ENCODE assay signal across 27 mouse cellular contexts in genomic region chr5:132477533-132477932, GRCm38 (mm10).
"Had no signal": no experiment of that assay in that cellular context is flagged by ENCODE, and none has a peak within 500 bp of the region (broad histone marks: within the 10 kb centered on the region; RNA-seq: fewer than 3 reads in every experiment).

No protein-coding gene starts in this region.

- H3K4me2 ChIP-seq: heart, embryonic 11.5 days; heart, embryonic 13.5 days; heart, embryonic 15.5 days; hindbrain, embryonic 13.5 days; hindbrain, embryonic 15.5 days; kidney, embryonic 15.5 days; limb, embryonic 12.5 days; liver, embryonic 11.5 days; liver, embryonic 13.5 days; liver, embryonic 15.5 days had no signal

- DNase-seq: gastrocnemius, postnatal 14 days; gastrocnemius, postnatal 36 days; heart, adult 11 months; heart, adult 2 months; heart, postnatal 14 days; heart, postnatal 36 days; kidney, adult 11 months; kidney, adult 2 months; kidney, adult 9 months; kidney, postnatal 14 days; kidney, postnatal 36 days; liver; liver, embryonic 13.5 days had no signal

- H3K4me3 ChIP-seq: heart, adult 2 months; heart, embryonic 13.5 days; heart, embryonic 15.5 days; hindbrain, embryonic 13.5 days; hindbrain, embryonic 15.5 days; kidney, embryonic 15.5 days; left cerebral cortex, adult 2 months; limb, embryonic 10.5 days; limb, embryonic 12.5 days; liver, embryonic 13.5 days; liver, embryonic 15.5 days had no signal

- H3K9me3 ChIP-seq: heart, embryonic 13.5 days; heart, embryonic 15.5 days; hindbrain, embryonic 13.5 days; hindbrain, embryonic 15.5 days; kidney, embryonic 15.5 days; limb, embryonic 10.5 days; limb, embryonic 12.5 days; liver, embryonic 13.5 days; liver, embryonic 15.5 days had no signal

- H3K27me3 ChIP-seq: heart, embryonic 13.5 days; heart, embryonic 15.5 days; hindbrain, embryonic 13.5 days; hindbrain, embryonic 15.5 days; kidney, embryonic 15.5 days; limb, embryonic 12.5 days; liver, embryonic 13.5 days; liver, embryonic 15.5 days had no signal

- H3K36me3 ChIP-seq: heart, embryonic 13.5 days; heart, embryonic 15.5 days; hindbrain, embryonic 13.5 days; hindbrain, embryonic 15.5 days; kidney, embryonic 15.5 days; limb, embryonic 10.5 days; limb, embryonic 12.5 days; liver, embryonic 13.5 days; liver, embryonic 15.5 days had no signal

- ATAC-seq: hindbrain, postnatal 0 days; intestine, embryonic 16.5 days had no signal

- H3K27ac ChIP-seq: heart, adult 2 months; heart, embryonic 13.5 days; heart, embryonic 15.5 days; hindbrain, embryonic 13.5 days; hindbrain, embryonic 15.5 days; hindbrain, postnatal 0 days; kidney, embryonic 15.5 days; kidney, postnatal 0 days; left cerebral cortex, adult 2 months; limb, embryonic 10.5 days; limb, embryonic 12.5 days; liver, embryonic 13.5 days; liver, embryonic 15.5 days had no signal

- H3K9ac ChIP-seq: heart, embryonic 13.5 days; heart, embryonic 15.5 days; hindbrain, embryonic 13.5 days; hindbrain, embryonic 15.5 days; kidney, embryonic 15.5 days; limb, embryonic 12.5 days; liver, embryonic 13.5 days; liver, embryonic 15.5 days had no signal
